Mouse (Mus musculus) spleen, adult 2 months (tissue): ENCODE results near the gene Olfr92.

Source experiments
- CTCF ChIP-seq: fragments of 200-500 bp; IDR thresholded peaks from 2 replicates; pipeline ENCODE4 v1.5.1; 2011; ENCODE audit warnings: mild to moderate bottlenecking, inconsistent platforms; ENCODE audit not compliant: insufficient read depth, insufficient read length, insufficient replicate concordance; ENCODE audit errors: extremely low read depth
- POLR2A ChIP-seq: fragments of 200-500 bp; IDR thresholded peaks from 2 replicates; pipeline ENCODE4 v1.6.1; 2011; ENCODE audit warnings: low read depth, low read length, inconsistent platforms

DNA sequence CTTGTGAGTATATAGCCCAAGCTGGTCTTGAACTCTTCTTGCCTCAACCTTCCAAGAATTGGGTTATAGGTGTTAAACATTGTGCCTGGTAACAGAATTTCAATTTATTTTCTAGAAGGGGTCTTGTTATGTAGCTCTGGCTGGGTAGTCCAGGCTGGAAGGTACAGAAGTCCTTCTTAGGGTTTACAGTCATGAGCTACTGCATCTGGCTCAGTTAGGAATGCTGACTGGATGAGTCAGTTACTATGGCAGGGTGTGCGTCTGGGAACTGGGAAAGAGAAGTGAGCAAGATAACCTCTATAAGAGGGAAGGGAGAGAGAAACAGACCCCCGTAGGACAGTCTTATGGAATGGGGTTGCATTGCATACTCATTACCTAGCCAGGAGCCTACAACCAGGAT, 44.1 kb downstream of the Olfr92 start:
- TF ChIP-seq POLR2A (no peak), CTCF (no peak)
